Mouse (Mus musculus) regulatory T cell (primary cell): ENCODE measurements around the gene Cdk14.

Experiments
- in situ Hi-C: fragments of 300-600 bp; cut with MboI, MseI; formaldehyde crosslinking; loops from one replicate; pipeline ENCODE4 v1.15.1; 2025; ENCODE audit warnings: high pct_unique_total_duplicates

The Cdk14 gene

DNA sequence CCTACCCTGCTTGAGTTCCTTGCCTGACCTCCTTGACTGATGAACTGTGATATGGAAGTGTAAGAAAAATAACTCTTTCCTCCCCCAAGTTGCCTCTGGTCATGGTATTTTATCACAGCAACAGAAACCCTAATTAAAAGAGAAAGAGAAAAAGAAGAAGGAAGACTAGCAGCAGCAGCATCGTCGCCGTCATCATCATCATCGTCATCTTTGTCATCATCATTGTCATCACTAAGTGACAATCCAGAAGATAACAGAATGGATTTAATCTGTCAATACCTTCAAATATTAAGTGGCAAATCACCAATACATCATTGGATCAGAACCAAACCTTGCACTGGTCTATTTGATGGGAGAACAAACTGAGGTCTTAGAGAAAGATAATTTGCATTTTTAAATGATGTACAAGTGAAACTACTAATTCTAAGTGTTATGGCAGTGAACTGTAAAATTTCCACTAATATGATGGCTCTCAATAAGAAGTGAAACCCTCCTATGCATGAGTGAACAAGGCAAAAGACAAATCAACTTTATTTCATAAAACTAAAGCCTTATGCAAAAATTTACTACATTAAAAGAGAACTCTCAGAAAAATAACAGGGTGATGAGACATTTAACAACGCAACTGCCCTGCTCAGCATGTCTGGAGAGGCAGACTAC, 225.4 kb downstream of the Cdk14 start:
- in situ Hi-C loops, result no loop called here

- in situ Hi-C loops, result no loop called here
Measured at GRCm38 (mm10) chr5:5189590-5189989, 230.5 kb downstream of the Cdk14 start.

- in situ Hi-C loops, result no loop called here
Measured at GRCm38 (mm10) chr5:5185987-5186742, 233.9 kb downstream of the Cdk14 start.

DNA sequence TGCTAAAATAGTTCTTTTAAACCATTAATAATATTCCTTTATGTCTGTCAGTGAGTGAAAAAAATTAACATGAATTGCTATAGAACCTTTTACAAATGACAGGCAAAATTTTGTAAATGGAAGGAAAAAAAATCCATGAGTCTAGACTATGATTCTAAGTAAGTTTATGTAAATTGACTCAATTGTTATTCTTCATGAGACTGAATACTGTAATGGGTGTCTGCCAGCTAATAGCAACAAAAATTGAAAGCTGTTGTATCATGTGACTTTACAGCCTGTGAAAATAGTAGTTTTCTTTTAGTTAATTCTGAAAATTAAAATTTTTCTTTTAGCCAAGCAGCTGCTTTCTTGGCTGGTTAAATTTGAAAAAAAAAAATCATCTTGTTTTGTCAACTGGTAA, 234.6 kb downstream of the Cdk14 start:
- in situ Hi-C loops, result no loop called here

GRCm38 (mm10) chr5:5180711-5181110, 239.4 kb downstream of the Cdk14 start:
- in situ Hi-C loops, result no loop called here

- in situ Hi-C loops, result no loop called here
Measured at GRCm38 (mm10) chr5:5180311-5180710, 239.8 kb downstream of the Cdk14 start.

GRCm38 (mm10) chr5:5176052-5176451, 244.1 kb downstream of the Cdk14 start:
- in situ Hi-C loops, result no loop called here

DNA sequence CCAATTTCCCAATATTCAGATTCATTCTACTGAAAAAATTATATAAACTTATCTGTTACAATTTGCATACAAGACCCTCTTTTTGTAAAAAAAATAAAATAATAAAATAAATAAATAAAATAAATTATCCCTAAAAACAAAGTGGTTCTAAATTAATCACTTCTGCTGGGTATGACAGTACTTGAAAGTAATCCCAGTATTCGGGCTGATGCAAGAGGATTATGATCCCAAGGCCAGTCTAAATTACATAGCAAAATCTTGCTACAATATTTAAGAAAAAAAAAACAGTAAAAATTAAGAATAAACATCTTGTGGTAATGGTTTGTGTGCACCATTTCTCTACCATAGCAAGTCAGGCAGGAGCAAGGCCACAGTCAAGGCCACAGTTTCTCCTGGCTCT, 244.5 kb downstream of the Cdk14 start:
- in situ Hi-C loops, result no loop called here

DNA sequence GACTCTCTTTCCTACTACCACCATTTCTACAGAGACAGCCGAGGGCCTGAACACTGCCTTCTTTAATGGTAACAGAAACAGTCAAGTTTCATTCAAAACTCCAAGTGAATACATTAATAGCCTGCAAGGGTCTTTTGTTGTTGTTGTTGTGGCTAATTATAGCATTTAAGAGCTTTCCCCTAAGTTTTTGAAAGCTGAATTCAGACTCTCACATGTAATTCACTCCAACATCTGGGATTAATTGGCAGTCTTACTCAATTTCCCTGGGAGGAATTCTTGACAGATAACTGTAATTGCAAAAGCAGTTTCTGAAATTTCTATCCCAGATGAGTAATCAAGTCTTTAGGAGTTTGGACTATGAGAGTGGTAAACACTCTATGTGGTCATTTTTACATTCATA, 245.0 kb downstream of the Cdk14 start:
- in situ Hi-C loops, result no loop called here

DNA sequence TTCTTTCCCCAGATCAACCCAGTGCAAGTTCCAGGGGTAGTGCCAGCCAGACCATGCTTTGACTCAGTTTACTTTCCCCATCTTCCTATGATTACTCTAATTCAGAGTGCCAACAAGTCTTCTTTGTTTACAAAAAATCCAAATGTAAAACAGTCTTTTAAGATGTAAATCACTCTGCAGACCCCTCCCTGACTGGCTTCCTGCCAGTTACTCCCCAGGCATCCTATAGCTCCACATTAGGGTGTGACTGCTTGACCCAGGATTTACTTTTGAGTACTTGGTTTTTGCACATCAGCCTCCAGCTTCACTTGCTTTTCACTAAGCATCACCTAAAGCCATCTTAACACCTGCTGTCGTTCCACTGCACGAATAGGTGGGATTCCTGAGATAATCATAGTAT, 254.0 kb downstream of the Cdk14 start:
- in situ Hi-C loops, result no loop called here

DNA sequence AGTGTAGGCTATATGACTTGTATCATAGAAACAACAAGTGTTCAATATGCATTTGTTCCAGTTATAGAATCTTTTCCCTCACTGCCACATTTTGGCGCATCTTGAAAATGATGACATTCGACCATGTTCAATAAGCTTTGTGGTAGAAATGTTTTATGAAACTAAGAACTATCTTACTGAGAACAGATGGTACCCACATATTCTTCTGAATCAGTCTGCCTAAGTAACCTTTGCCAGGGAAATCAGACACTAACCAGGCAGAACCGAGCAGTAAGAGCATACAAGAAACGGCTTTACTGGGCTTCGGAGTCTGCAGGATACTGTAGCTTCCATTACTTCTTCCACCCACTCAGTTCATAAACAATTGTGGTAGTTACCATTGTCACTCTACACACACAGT, 255.8 kb downstream of the Cdk14 start:
- in situ Hi-C loops, result no loop called here

- in situ Hi-C loops, result no loop called here
Measured at GRCm38 (mm10) chr5:5163823-5164222, 256.3 kb downstream of the Cdk14 start.

DNA sequence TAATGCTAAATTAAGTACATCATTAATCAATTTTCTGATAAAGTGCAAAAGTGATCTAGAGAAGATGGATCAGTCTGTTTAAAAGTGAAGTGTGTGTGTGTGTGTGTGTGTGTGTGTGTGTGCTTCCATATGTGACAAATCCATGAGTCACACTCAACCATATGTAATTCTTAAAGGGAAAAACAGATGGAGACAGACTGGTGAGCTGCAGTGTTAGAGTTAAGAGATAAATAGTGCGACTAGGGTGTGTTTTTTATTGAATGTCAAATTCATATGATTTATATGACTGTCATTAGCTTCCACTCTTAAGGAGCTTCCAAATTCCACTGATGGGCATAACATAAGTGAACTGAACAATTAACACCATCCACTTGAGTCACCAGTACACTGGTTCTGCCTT, 260.6 kb downstream of the Cdk14 start:
- in situ Hi-C loops, result no loop called here

DNA sequence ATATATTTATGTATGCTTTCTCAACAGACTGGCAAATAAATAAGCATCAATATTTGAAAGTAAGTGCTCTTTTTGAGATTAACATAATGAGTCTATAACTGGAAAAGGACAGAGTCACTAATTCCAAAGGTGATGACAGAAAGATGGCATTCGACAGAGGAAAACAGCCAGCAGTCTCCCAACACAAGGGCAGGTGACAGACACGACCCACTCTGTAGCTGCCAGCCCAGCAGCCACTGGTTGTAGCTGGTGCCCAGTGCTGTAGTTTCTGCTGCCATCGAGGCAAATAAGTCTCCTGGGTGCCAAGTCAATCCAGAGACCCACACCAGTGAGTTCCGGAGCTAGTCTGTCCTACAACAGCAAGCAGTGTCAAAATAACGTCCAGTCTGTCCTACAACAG, 280.3 kb downstream of the Cdk14 start:
- in situ Hi-C loops, result no loop called here

GRCm38 (mm10) chr5:5134905-5135511, 285.1 kb downstream of the Cdk14 start:
- in situ Hi-C loops, result no loop called here

DNA sequence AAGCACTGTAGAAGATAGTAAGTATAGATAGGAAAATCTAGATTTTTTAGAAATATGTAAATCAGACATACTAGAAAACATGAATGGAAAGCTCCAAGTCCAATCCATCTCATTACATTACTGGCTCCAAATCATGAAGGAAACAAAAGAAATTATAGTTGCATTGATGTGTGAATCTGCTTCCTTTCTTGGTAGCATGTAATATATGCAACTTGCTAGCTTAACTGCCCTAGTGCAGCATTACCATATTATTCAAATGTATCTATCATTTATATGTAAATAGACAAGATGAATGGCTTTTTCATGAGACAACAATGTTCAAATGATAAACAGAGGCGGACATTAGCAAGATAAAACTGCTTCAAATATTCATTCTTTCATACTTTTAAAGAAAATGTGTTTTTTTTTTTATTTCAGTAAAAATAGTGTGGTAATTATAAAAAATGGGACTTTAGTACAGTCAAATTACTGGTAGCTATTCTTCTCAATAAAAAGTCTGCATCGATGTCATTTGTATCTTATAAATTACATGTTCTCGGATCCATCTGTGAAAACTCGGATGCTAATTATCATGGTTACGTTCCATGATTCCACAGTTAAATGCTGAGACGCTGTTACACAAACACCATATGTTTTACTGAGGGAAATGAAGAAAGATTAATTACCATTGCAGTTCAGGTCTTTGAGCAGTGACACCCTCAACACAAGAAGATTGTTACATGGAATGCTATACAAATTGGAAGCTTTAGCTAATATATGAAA, 285.8 kb downstream of the Cdk14 start:
- in situ Hi-C loops, result no loop called here

- in situ Hi-C loops, result no loop called here
Measured at GRCm38 (mm10) chr5:5128852-5129251, 291.3 kb downstream of the Cdk14 start.

GRCm38 (mm10) chr5:5124645-5125044, 295.5 kb downstream of the Cdk14 start:
- in situ Hi-C loops, result no loop called here

GRCm38 (mm10) chr5:5116775-5117522, 303.2 kb downstream of the Cdk14 start:
- in situ Hi-C loops, result no loop called here

DNA sequence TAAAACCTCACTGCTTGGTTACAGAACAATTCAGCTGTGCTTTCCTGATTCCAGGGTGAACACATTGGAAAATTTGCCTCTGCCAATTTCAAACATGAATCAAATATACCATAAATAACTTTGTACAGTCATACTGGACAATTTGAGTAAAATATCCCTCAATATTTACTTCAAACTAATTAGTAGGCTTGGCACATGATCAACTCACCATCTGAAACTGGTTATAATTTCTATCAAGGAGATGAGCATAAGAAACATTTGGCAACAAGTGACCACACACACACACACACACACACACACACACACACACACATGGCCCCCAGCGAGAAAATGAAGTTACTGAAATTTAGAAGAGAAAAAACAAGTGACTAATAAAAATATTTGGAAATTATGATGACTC, 304.6 kb downstream of the Cdk14 start:
- in situ Hi-C loops, result no loop called here

GRCm38 (mm10) chr5:5109621-5110020, 310.5 kb downstream of the Cdk14 start:
- in situ Hi-C loops, result loop anchor here (5.0 kb wide), 1 partner anchor 558 kb away; no protein-coding TSS in a partner anchor
